Mouse (Mus musculus) layer of hippocampus, adult 2 months (tissue): ENCODE measurements around the gene Mkrn1. TPM values are rescaled to one million over a fixed set of nuclear protein-coding genes. Genes with fewer than 3 reads are reported as not detected.

Source experiments
- DNase-seq, 2 experiments: peaks; one replicate each; pipeline ENCODE4 v3.0.0; 2022; ENCODE audit warnings: low spot score in 2 of 2
- H3K27ac ChIP-seq: fragments of 200-600 bp; 2 replicates; pipeline ENCODE4 v1.8.1; 2022
- H3K4me3 ChIP-seq: fragments of 200-600 bp; 2 replicates; pipeline ENCODE4 v1.8.1; 2022; ENCODE audit warnings: mild to moderate bottlenecking
- CTCF ChIP-seq: fragments of 200-600 bp; conservative IDR thresholded peaks from 2 replicates; pipeline ENCODE4 v1.8.1; 2022; ENCODE audit warnings: antibody characterized with exemption, mild to moderate bottlenecking, moderate library complexity
- long read RNA-seq, 2 experiments: library from polyadenylated mRNA; stranded (forward); transcript quantifications; one replicate each; pipeline ENCODE4 v2.0.0; 2021; ENCODE audit warnings: borderline mapping rate in 2 of 2
- total RNA-seq, 2 experiments: library from RNA; stranded (reverse); gene quantifications; 2 replicates each; pipeline ENCODE4 v1.2.3; 2021

Mkrn1 gene
- 100 to 1,000 TPM; 116 to 119 TPM for total RNA-seq
- long read RNA-seq, experiment 1, transcript Mkrn1-202 (5 exons, 1,511 nt) = minor isoform, 13 of 167 reads
- long read RNA-seq, experiment 1, transcript Mkrn1-201 (8 exons, 3,046 nt) = major isoform, 114 of 167 reads
- long read RNA-seq, experiment 1, partial matches to known transcripts = 3 of 167 reads
- long read RNA-seq, experiment 1, other reads (novel, unspliced or antisense) = 30 of 167 reads
- long read RNA-seq, experiment 2, transcript Mkrn1-201 (8 exons, 3,046 nt) = major isoform, 145 of 238 reads
- long read RNA-seq, experiment 2, transcript Mkrn1-202 (5 exons, 1,511 nt) = minor isoform, 25 of 238 reads
- long read RNA-seq, experiment 2, transcript Mkrn1-204 (8 exons, 2,992 nt) = minor isoform, 5 of 238 reads
- long read RNA-seq, experiment 2, partial matches to known transcripts = 5 of 238 reads
- long read RNA-seq, experiment 2, other reads (novel, unspliced or antisense) = 54 of 238 reads

- TF ChIP-seq CTCF = peak; percentile 16; the same call in 1 of the 2 replicates
- Histone ChIP-seq H3K27ac (peak within 1 kb of the TSS; percentile 95), H3K4me3 (peak within 1 kb of the TSS; percentile 80)
- DNase-seq = peak; percentile 74 to 77
Measured at GRCm38 (mm10) chr6:39419851-39420721, at the start of gene Mkrn1. Gene Mkrn1, minus strand, starts transcription at chr6:39420462.

- TF ChIP-seq CTCF = no peak
- Histone ChIP-seq H3K4me3 (no peak overlapping the region), H3K27ac (no peak overlapping the region)
- DNase-seq = no peak
Measured at GRCm38 (mm10) chr6:39469427-39469826, 49.2 kb upstream of the Mkrn1 start.

DNA sequence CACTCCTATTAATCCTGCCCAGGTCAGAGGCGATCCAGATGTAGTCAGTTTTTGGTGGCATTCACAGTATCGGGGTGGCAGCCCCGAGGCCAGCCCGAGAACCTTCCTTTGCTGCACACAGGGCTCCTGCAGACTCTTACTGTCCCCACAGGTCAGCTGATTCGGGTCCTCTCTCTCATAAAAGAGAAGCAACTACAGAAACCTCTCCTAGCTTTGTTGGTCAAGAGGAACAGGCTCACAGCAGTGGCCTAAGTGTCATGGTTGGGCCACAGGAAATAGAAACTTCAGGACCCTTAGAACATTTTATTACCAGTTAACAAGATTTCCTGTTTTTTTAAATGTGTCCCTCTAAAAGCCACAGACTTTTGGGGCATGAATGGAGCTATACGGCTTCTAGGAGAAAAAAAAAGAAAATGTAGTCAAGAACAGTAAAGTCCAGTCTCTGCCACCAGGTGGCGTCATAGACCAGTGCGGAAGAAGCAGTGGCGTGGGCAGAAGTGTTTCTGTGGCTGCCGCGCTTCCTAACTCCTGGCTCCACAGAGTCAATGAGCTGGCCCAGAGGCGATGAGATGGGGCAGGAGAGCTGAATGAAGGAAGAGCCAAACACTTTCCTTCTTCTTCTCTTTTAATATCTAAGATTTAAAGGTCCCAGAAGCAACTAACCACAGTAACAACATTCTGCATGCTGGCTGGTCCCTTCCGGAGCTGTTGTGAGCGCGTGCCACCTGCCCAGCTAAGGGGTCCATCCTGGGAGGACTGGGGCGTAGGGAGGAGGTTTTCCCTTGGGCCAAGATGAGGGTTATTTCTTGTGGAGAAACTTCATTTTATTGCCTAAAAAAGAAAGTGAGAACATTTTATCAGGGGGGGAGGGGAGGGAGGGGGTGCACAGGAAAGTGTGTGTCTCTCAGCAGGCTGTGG, 42.6 kb upstream of the Mkrn1 start:
- peak; percentile 78 to 86 for DNase-seq
- Histone ChIP-seq H3K27ac (no peak overlapping the region), H3K4me3 (no peak overlapping the region)
- peak; percentile 85 for TF ChIP-seq CTCF

DNA sequence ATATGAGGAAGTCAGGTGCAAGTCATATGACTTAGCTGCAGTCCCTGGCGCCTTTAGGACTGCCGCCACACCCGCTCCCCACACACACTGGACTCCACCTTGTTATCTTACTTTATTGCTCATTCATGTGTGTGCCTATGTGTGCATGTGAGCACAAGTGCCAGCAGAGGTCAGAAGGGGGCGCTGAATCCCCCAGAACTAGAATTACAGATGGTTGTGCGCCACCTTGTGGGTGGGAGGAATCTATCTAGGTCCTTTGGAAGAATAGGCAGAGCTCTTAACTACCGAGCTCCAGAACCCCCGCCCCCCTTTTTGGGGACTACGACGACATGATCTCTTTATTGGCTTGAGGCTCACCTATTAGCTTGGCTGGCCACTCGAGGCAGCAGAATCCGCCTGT, 39.8 kb upstream of the Mkrn1 start:
- H3K27ac ChIP-seq = no peak overlapping the region
- no peak overlapping the region for H3K4me3 ChIP-seq
- no peak for DNase-seq
- TF ChIP-seq CTCF = peak; percentile 45

DNA sequence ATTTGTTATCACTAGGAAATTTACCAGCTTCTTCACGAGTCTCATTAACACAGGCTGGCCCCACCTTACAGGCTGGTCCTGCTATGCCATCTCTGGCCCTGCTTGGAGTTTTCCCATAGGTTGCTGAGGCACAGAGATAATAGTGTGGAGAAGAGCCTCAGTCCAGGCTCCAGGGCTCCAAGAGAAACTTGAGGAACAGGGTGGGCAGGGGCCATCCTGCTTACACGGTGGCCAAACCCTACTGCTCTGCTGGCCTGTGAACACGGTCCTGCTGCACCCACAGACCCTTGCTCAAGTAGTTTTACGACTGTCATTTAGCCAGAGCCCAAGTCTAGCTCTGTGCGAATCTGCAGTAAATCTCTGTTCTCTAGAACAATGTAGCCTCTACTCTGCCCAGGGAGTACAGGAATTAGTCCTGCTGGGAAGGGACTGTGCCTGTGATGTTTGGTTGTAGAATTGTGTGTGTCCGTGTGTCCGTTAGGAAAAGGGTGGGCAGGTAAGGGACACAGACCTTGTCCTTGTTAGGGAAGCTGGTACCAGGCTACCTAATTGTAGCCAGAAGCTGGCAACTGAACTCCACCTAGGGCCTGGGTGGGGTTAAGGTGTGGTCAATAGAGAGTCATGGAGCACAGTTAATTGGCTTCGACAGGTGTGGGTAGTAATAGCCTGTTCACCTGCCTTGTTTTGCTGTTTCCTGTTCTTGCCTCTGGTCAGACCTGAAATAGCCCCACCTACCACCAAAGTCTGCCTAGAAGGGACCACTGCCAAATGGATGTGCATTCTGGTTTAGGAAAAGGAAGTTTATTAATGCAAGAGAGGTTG, 35.3 kb upstream of the Mkrn1 start:
- DNase-seq = no peak
- no peak overlapping the region for H3K27ac ChIP-seq
- H3K4me3 ChIP-seq = no peak overlapping the region
- no peak for TF ChIP-seq CTCF

- DNase-seq = no peak
- no peak for TF ChIP-seq CTCF
- no peak overlapping the region for H3K4me3 ChIP-seq
- H3K27ac ChIP-seq = no peak overlapping the region
Measured at GRCm38 (mm10) chr6:39454616-39455015, 34.4 kb upstream of the Mkrn1 start.

- Histone ChIP-seq H3K27ac (no peak overlapping the region), H3K4me3 (no peak overlapping the region)
- peak; percentile 38 for TF ChIP-seq CTCF
- DNase-seq = no peak
Measured at GRCm38 (mm10) chr6:39453564-39453963, 33.3 kb upstream of the Mkrn1 start.

DNA sequence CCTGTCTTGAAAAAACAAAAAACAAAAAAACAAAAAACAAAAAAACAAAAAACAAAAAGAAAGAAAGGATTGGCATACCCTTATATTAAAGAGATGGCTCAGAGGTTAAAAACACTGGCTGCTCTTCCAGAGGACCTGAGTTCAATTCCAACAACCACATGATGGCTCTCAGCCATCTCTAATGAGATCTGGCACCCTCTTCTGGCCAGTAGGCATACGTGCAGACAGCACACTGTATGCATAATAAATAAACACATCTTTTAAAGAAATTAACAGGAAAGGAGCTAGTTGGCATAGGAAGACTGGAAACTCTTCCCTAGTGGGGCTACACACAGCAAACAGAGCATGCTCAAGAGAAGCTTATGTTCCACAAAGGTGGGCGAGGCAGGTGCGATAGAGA, 30.8 kb upstream of the Mkrn1 start:
- no peak overlapping the region for H3K27ac ChIP-seq
- peak; percentile 67 for TF ChIP-seq CTCF
- no peak overlapping the region for H3K4me3 ChIP-seq
- DNase-seq = no peak

- no peak for DNase-seq
- Histone ChIP-seq H3K4me3 (no peak overlapping the region), H3K27ac (no peak overlapping the region)
- no peak for TF ChIP-seq CTCF
Measured at GRCm38 (mm10) chr6:39450580-39450979, 30.3 kb upstream of the Mkrn1 start.

GRCm38 (mm10) chr6:39447429-39448185, 27.3 kb upstream of the Mkrn1 start:
- Histone ChIP-seq H3K27ac (no peak overlapping the region), H3K4me3 (no peak overlapping the region)
- DNase-seq = peak in 1 of 2 experiments; percentile 59
- no peak for TF ChIP-seq CTCF
